ENCODE assay signal across 26 mouse cellular contexts in genomic region chr7:118494892-118495579, GRCm38 (mm10). TPM values are rescaled to one million over a fixed set of nuclear protein-coding genes. Genes with fewer than 3 reads are reported as not detected.
"Had no signal": no experiment of that assay in that cellular context is flagged by ENCODE, and none has a peak within 500 bp of the region (broad histone marks: within the 10 kb centered on the region; RNA-seq: fewer than 3 reads in every experiment).

No protein-coding gene starts in this region.

- H3K4me3 ChIP-seq: gastrocnemius, adult 2 months; heart, embryonic 10.5 days; heart, embryonic 12.5 days; hindbrain, embryonic 10.5 days; hindbrain, embryonic 12.5 days; intestine, embryonic 15.5 days; layer of hippocampus, adult 2 months; left cerebral cortex, adult 2 months; limb, embryonic 13.5 days; limb, embryonic 15.5 days had no signal

- ATAC-seq: forebrain, postnatal 0 days; hindbrain, embryonic 16.5 days; inflammation-experienced regulatory T-cells, adult 6 months; intestine, embryonic 15.5 days; intestine, postnatal 0 days had no signal

- DNase-seq: forebrain, postnatal 0 days; gastrocnemius, adult 2 months; gastrocnemius, postnatal 10 days; heart, adult 18-20 months; heart, postnatal 10 days; heart, postnatal 4 days; kidney, adult 18-20 months; kidney, adult 8-10 months; kidney, postnatal 10 days; kidney, postnatal 25 days; kidney, postnatal 4 days; left cerebral cortex, postnatal 4 days had no signal

- H3K27me3 ChIP-seq: intestine, embryonic 15.5 days had no signal

- H3K9me3 ChIP-seq: heart, embryonic 10.5 days; hindbrain, embryonic 10.5 days; hindbrain, embryonic 12.5 days; intestine, embryonic 15.5 days; limb, embryonic 13.5 days had no signal

- H3K36me3 ChIP-seq: heart, embryonic 12.5 days; hindbrain, embryonic 10.5 days; hindbrain, embryonic 12.5 days; intestine, embryonic 15.5 days had no signal

- H3K9ac ChIP-seq: forebrain, postnatal 0 days; heart, embryonic 12.5 days; hindbrain, embryonic 12.5 days; hindbrain, embryonic 14.5 days; intestine, embryonic 15.5 days; limb, embryonic 13.5 days; limb, embryonic 15.5 days had no signal

- H3K27ac ChIP-seq: gastrocnemius, adult 2 months; heart, embryonic 10.5 days; hindbrain, embryonic 10.5 days; hindbrain, embryonic 12.5 days; hindbrain, embryonic 14.5 days; intestine, embryonic 15.5 days; layer of hippocampus, adult 2 months; left cerebral cortex, adult 2 months; limb, embryonic 13.5 days; limb, embryonic 15.5 days had no signal

- H3K4me2 ChIP-seq: heart, embryonic 12.5 days; hindbrain, embryonic 12.5 days; hindbrain, embryonic 14.5 days; intestine, embryonic 15.5 days; limb, embryonic 13.5 days; limb, embryonic 15.5 days had no signal

RNA-seq across cellular contexts. Expression of gene Syt17, which starts 47.0 kb away (rescaled TPM):
- total RNA-seq: granulocyte monocyte progenitor cell, adult 5-6 weeks had no signal
